Mouse (Mus musculus) layer of hippocampus, adult 11-12 months (tissue): ENCODE data around the gene 9530002B09Rik.

ENCODE experiments used
- DNase-seq: peaks from one replicate; pipeline ENCODE4 v3.0.0; 2022; ENCODE audit warnings: low spot score

9530002B09Rik gene

DNA sequence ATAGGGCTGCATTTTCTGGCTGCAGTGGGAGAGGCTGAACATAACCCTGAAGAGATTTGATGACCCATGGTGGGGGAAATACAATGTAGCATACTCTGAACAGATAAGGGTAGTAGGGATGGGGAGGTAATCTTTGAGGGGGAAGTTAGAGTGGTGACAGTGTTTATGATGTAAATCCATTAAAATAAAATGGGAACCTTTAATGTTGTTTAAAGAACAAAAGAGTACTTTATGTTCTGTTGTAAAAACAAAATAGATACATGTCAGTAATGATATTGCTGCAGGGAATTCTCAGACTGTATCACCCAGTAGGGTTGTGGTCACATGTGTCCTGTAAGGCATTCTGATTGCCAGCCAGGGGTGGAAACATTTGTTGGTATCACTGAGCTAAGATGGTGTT lies at the start of gene 9530002B09Rik:
Gene 9530002B09Rik (plus strand): TSS at position 301 of the 400 bp plus-strand sequence.
- DNase-seq = no peak
